Mouse (Mus musculus): Measurements from ENCODE around the gene Ror1.

- no peak for TF ChIP-seq CTCF (IDR thresholded peaks at IDR 0.05; ENCODE audit: borderline replicate concordance, insufficient read depth, low read length)
- no peak for TF ChIP-seq POLR2A (IDR thresholded peaks at IDR 0.05; ENCODE audit: low read depth, low read length)
Observed at GRCm38 (mm10) chr4:100398079-100398478, 302.5 kb downstream of the Ror1 start.

Measured in embryonic fibroblast, embryonic 13.5 days (primary cell).